Mouse (Mus musculus) CD4-positive, CD25-positive, alpha-beta regulatory T cell, adult 4 months (primary cell): ENCODE results near the gene Krt42. TPM values are rescaled to one million over a fixed set of nuclear protein-coding genes. Genes with fewer than 3 reads are reported as not detected.
"Not testable (repeated sequence)": the region's sequence is repeated elsewhere in the genome, so short reads cannot be mapped to it uniquely, and the experiment has no call there.

Experiments used
- ATAC-seq: one replicate; pipeline ENCODE4 v1.8.0; 2017
- polyA plus RNA-seq, 2 experiments: library from polyadenylated mRNA; unstranded; fragments of 100-300 nt; shearing (Covaris generic); gene quantifications; one replicate each; pipeline ENCODE4 v1.2.1; 2017

Krt42 gene
- polyA plus RNA-seq, 2 experiments from 2014 or later: not detected

DNA sequence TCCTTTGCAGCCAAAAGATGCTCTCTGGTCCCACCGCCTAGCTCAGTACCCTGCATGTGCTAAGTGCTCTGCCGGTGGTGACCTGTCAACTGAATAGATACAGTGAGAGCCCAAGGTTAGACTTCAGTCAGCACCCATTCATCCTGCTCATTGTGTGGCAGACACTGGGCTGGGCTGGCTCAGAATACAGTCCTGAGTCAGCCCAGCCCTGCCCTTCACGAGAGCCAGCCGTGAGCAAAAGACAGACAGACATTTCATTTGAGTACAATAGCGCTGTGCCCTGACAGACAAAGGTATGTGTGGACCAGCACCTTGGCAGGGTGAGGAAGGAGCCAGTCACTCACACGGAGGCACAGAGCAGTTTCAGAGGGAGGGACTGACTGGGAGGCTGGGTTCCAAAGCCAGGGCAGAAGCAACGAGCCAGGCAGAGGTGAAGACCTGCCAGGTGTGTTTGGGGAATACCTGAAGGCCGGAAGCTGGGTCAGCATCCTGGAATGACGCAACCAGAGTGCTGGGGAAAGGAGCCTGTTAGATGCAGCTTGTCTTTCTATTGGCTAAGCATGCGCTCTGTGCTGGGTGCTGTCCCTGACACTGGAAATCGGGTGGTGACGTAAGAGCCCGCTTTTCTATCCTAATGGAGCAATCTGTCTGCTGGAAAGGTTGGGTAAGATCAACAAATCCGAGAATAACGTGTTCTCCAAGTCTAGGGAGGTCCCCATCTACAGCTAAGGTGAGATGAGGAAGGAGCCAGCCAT is 8.2 kb upstream of the Krt42 start:
- no peak for ATAC-seq

DNA sequence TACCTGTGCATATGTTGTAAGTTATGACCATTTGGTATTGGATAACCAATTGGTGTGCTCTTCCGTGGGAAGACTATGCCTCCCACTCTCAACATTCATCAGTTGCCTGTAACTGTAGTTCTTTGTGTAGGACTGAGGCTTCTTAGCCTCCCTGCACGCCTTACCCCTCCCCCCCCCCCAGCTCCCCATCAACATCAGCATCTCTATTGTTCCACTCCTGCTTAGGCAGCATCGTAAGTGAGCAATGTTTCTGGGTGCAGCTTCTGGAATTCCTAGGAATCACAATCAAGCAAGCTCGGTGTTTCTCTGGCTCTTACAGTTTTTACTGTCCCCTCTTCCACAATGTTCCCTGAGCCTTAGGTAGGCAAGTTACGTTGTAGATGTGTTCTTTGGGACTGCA is 5.8 kb upstream of the Krt42 start:
- ATAC-seq: no peak

DNA sequence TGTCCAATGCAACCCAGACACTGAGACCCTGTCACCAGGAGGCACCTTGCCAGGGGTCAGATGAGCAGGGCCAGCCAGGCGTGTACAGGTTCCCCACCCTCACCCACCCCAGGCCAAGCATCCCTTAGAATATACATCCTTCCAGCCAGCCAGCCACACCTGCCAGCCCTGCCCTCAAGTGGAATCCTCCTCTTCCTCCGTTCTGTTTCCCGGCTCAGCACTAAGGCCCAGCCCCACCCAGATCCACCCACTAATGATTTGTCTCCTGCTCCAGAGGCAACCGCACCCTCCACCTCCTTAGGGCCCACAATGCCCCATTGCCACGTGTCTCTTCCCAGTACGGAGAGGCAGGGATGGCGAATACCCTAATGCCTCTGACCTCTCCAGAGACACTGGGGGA is 5.0 kb upstream of the Krt42 start:
- ATAC-seq: no peak

DNA sequence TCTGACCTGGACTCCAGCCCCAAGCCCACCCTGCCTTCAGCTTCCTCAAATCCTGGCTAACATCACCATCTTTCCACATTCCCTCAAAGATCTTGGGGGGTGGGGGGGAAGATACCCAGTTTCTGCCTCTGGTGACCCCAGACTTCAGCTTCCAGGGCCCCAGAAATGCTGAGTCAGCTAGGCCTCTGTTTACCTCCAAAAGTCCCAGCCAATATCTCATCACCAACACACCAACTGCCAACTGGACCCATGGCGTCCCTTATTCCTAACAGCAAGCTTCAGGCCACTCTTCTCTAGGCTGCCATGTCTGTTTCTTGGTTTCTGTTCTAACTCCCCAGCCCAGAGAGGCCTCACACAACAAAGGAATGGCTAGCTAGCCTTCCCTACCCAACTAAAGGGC is 2.2 kb upstream of the Krt42 start:
- no peak for ATAC-seq

DNA sequence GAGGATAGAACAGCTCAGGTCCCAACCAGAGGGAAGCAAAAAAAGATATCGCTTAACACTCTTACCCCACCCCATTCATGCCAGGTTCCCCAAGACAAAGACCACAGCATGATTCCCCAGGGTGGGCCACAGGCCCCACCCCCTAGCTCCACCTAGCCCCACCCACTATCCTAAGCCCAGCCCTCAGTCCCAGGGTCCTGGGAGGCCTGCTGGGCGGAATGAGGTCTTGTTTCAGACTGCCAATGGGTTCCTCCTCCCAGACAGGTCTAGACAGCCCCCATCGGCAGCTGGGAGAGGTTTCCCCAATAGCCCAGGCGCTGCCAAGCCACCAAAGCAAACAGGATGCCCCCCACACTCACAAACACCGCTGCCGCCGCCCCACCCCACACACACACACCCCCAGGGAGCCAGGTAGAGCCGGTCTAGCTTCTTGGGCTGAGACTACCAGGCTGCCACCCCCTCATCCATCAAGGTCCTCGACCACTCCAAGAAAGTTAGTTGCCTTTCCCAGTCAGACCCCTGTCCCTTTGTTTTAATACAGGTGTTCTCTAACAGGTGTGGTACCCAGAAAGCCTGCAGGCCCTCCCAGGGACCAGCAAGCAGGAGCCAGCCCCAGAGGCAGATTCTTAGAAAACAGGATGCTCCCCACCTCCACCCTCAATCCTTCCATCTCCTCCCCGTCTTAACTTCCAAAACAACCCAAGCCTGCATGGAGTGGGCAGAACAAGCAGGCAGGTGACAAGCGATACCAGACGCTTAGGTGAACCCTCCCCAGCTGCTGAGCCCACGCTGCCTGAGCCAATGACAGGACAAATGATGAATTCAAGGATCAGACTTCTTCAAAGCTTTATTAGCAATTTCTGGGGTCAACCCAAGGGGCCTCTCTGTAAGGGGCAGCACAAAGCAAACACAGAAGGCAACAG is 7.4 kb downstream of the Krt42 start:
- no peak for ATAC-seq

DNA sequence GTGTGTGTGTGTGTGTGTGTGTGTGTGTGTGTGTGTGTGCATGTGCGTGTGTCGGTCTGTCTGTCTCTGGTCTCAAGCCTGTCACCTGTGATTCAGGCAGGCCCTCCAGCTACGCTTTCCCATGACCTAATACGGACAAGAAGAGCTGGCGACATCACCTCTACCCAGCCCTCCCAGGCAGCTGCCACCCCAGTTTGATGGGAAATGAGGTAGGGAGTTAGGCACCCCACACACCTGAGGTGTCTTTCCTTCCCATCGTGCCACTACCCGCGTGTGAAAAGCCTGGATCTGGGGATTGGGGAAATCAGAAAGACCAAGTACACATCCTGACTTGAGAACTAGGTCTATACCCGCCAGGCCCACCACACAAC is 8.5 kb downstream of the Krt42 start:
- no peak for ATAC-seq

DNA sequence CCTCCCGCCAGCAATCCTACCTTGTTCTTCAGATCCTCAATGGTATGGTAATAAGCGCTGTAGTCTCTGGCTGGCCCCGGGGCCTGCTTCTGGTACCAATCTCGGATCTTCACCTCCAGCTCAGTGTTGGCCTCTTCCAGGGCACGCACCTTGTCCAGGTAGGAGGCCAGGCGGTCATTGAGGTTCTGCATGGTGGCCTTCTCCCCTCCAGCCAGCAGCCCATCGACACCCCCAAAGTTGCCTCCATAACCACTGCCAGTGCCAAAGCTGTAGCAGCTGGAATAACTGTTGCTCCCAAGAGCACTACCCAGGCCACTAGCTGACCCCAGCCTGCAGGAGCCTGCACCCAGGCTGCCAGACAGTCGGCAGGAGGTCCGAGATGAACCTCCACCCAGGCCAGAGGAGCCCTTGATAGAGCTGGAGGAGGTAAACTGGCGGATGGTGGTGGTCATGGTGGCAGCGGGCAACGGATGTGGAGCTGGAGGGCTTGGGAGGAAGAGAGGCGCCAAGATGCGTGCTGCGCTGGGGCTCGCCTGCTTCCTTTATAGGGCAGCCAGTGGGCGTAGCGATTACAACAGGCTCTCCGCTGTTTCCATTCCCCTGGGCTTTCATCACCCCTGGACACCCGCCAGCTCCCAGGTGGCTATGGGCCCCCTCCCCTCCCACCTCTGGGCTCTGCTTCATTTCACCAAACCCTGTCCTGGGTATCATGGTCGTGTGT is 9.0 kb downstream of the Krt42 start, which contains the start of gene Krt17:
Gene Krt17, minus strand, starts transcription at position 516 of the 721 bp plus-strand sequence.
- no peak for ATAC-seq

DNA sequence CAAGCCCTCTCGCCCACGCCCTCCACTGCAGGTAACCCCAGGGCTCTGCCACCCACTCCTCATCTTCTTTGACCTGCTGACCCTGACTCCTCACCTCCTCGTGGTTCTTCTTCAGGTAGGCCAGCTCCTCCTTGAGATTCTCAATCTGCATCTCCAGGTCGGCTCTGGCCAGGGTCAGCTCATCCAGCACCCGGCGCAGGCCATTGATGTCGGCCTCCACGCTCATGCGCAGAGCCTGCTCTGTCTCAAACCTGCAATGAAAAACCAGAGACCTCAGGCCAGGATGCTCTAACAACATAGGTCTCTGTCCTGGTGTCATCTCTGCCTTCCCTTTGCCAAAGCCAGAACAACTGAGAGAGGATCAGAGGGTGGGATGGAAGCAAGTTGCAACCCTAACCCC is 10.6 kb downstream of the Krt42 start:
- ATAC-seq: no peak

DNA sequence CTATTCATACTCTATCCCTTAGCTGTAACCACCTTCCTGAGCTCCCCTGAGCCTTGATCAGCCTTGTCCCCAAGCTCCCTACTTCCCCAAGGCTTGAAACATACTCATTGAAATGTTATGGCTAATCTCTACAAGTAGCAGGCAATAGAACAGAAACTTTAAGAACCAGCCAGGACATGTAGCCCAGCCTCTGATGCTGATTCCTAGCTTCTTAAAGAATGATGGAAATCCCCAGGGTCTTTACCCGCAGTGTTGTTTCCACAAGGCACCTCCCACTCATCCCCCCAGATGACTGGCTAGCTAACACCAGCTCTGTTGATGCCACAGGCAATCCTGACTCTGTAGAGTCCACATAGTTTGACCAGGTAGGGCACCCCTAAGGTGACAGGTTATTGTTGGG is 11.7 kb downstream of the Krt42 start:
- no peak for ATAC-seq

DNA sequence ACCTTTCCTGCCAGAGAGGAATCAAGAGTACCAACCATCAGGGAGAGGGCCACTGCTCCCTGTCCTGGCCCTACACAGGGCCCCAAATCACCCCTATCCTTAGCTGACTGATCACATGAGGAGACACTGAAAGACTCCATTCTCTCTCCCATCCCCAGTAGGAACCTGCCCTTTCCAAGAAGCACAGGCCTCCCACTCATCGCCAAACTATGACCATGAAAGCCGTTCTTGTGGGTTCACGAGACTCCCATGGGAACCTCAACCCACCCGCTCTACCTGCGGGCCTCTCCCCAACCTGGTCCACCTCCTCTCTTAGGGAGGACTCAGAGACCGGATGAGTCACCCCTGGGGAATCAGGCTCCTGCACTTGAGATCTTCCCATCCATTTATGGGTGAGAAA is 14.2 kb downstream of the Krt42 start:
- ATAC-seq: no peak

DNA sequence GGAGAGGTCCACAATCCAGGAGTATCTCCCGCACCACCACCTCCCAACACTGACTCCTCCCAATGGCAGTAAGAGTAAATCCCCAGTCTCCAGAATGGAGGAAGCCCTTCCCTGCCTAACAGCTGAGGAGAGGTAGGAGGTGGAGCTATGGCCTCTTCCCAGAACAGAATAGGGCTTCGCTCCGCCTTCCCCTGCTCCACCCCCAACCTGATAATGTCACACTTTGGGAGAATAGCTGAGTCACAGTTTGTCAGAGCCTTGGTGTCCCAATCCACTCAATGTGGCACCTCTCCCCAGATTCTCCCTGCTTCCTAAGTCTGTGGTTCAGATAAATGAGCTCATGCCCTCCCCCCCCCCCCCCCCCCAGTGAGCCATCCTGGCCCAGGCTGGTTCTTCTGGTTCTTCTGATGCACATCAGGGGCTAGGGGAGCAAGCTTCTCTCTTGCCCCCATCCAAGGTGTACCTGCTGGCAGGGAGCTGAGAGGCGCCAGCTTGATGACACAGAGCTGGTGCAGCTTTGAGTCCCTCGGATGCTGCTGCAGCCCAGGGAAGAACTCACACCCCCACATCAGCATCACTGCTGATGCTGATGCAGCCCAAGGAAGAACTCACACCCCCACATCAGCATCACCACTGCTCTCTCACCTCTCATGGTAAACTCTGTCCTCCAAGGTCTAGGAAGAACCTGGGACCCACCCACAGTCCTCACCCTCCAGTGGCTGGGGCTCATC is 15.1 kb downstream of the Krt42 start:
- ATAC-seq: no peak

DNA sequence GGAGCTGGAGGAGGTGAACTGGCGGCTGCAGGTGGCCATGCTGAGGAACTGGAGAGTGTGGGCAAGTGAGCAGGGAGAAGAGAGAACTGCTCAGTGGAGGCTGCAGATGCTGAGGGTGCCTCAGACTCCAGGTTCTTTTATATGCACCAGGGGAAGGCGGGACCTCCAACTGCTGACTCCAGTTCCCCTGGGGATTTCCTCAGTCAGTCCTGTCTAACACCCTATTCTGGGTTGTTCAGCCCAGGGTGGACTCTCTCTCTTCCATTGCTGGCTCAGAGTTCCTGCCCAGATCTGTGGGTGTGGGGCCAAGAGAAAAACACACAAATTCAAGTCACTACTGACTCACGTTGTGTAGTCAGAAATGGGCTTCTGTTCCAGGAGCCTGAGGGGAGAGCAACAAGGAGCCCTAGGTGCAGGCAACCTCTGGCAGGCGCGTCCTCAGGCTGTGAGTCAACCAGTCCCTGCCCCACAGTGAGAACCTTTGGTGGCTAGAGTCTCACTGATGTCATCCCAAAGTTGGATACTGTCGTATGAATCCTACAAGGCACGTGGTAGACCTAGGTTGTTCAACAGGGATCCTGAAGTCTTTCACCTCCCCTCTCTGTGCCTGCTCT is 20.7 kb downstream of the Krt42 start, which contains the start of gene Krt16:
Gene Krt16, minus strand, starts transcription at position 51 of the 614 bp plus-strand sequence.
- no peak for ATAC-seq

DNA sequence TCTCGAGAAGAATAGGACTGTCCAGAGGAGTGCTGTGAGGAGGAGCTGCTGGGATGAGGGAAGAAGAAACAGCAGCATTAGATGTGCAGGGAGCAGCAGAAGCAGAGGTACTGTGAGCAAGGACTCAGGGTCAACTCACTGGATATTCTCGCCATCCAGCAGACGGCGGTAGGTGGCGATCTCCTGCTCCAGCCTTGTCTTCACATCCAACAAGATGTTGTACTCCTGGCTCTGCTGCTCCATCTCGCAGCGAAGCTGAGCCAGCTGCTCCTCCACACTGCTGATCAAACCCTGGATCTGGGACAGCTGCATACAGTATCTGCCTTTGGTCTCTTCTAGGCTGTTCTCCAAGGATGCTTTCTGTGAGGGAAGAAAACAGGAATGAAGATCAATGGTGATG is 23.2 kb downstream of the Krt42 start:
- ATAC-seq: not testable (repeated sequence)

DNA sequence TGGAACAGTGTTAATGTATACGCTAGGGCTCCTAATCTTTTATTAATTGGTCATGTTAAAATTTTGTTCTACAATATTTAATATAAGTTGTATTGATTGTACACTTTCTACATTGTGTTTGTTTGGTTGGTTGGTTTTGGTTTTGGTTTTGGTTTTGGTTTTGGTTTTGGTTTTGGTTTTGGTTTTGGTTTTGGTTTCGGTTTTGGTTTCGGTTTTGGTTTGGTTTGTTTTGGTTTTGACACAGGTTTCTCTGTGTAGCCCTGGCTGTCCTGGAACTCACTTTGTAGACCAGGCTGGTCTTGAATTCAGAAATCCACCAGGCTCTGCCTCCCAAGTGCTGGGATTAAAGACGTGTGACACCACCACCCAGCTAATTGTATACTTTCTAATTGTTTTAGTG is 29.4 kb downstream of the Krt42 start:
- not testable (repeated sequence) for ATAC-seq

DNA sequence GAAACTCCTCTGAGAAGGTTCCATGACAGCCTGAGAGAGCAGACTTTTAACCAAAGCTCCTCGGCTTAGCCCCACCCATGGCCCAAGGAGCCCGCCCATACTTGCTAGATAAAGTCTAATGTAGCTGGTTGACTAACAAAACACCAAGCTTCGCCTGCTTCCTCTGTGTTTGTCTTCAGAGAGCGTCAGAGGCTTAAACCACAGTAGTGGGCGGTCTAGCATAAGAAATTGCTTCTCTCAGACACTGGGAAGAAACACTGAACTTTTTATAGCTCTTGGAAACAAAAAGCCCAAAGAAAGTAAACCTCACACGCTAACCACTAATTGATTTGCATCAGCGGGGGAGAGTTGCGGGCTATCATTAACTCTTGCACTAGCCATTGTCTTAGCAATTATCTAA is 47.9 kb downstream of the Krt42 start:
- ATAC-seq: no peak

DNA sequence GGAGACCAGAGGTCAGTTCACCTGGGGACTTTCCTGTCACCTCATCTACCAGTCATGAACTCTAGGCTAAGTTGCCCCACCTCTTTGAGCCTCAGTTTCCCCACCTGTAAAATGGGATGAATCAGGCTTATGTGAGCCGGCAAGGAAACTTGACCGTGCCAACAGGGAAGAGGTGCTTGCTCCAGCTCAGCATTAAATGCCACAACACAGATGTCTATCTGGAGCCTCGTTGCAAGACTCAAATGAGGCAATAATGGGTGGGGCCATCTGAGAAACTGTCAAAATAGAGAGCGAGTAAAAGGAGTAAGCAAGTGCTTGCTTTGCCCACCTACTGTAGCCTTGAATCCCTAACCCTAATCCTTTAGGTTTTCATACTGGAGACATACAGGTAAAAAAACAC is 50.4 kb downstream of the Krt42 start:
- no peak for ATAC-seq

Other genes starting within 250 kb of the Krt42 start
- not detected for gene Krt33b, start 240.0 kb downstream of the Krt42 start, polyA plus RNA-seq
- gene Krt34, start 228.3 kb downstream of the Krt42 start, polyA plus RNA-seq: not detected
- not detected for gene Krt31, start 219.3 kb downstream of the Krt42 start, polyA plus RNA-seq
- gene Krt32, start 181.6 kb downstream of the Krt42 start, polyA plus RNA-seq: not detected
- not detected for gene Krt35, start 173.6 kb downstream of the Krt42 start, polyA plus RNA-seq
- not detected for gene Krt36, start 164.2 kb downstream of the Krt42 start, polyA plus RNA-seq
- gene Krt13, start 148.3 kb downstream of the Krt42 start, polyA plus RNA-seq: not detected
- not detected for gene Krt15, start 133.9 kb downstream of the Krt42 start, polyA plus RNA-seq
- not detected for gene Krt19, start 121.2 kb downstream of the Krt42 start, polyA plus RNA-seq
- gene Krt9, start 76.6 kb downstream of the Krt42 start, polyA plus RNA-seq: not detected
- not detected for gene Krt14, start 62.3 kb downstream of the Krt42 start, polyA plus RNA-seq
- gene Krt16, start 21.0 kb downstream of the Krt42 start, polyA plus RNA-seq: not detected
- 1 to 10 TPM; 1.7 to 6.4 TPM for gene Krt17, start 8.8 kb downstream of the Krt42 start, polyA plus RNA-seq
- gene Eif1, start 50.0 kb upstream of the Krt42 start, polyA plus RNA-seq: 1,000 to 10,000 TPM; 1,870 to 3,129 TPM
- gene Gast, start 64.5 kb upstream of the Krt42 start, polyA plus RNA-seq: not detected
- under 1 TPM in 1 of 2 experiments, not detected in 1; 0.50 TPM for gene Hap1, start 86.3 kb upstream of the Krt42 start, polyA plus RNA-seq
- gene Jup, start 127.9 kb upstream of the Krt42 start, polyA plus RNA-seq: 1 to 10 TPM in 1 of 2 experiments, under 1 TPM in 1; 0.32 to 1.9 TPM
- gene P3h4, start 145.0 kb upstream of the Krt42 start, polyA plus RNA-seq: not detected
- not detected for gene Fkbp10, start 145.8 kb upstream of the Krt42 start, polyA plus RNA-seq
- gene Nt5c3b, start 171.9 kb upstream of the Krt42 start, polyA plus RNA-seq: 100 to 1,000 TPM; 126 to 156 TPM
- under 1 TPM; 0.16 to 0.65 TPM for gene Klhl10, start 172.0 kb upstream of the Krt42 start, polyA plus RNA-seq
- gene Klhl11, start 202.9 kb upstream of the Krt42 start, polyA plus RNA-seq: 1 to 10 TPM; 2.2 to 3.0 TPM